Comparison of ENCODE assay signal across 8 mouse cellular contexts in genomic region chr10:11361985-11362692, GRCm38 (mm10). TPM values are rescaled to one million over a fixed set of nuclear protein-coding genes. Genes with fewer than 3 reads are reported as not detected.
A peak's percentile ranks its signal among the peaks of the same experiment; 100 is the strongest.
DNase-seq lines count a peak whose midpoint lies in the region; ATAC-seq and TF ChIP-seq lines count a peak whose summit lies in the region.
"Had no signal": no experiment of that assay in that cellular context is flagged by ENCODE, and none has a peak within 500 bp of the region (broad histone marks: within the 10 kb centered on the region; RNA-seq: fewer than 3 reads in every experiment).

No protein-coding gene starts in this region.

- no peak overlapping the region for H3K27ac ChIP-seq in layer of hippocampus, adult 2 months
- no peak overlapping the region for H3K27ac ChIP-seq in ES-Bruce4 (ENCODE audit: insufficient read depth, low read length)
- no peak overlapping the region for H3K27ac ChIP-seq in midbrain, embryonic 12.5 days (replicated peaks)
- H3K27ac ChIP-seq: lung, embryonic 15.5 days had no signal

- peaks cover 11% of the 10 kb centered on the region for H3K9me3 ChIP-seq in ES-Bruce4 (replicated peaks; ENCODE audit: control insufficient read depth, insufficient read depth, low read length, poor library complexity, severe bottlenecking)
- H3K9me3 ChIP-seq in midbrain, embryonic 12.5 days, result no peaks in the 10 kb centered on the region
- H3K9me3 ChIP-seq: lung, embryonic 15.5 days had no signal

- no peak overlapping the region for H3K9ac ChIP-seq in ES-Bruce4 (ENCODE audit: low read depth, poor library complexity, severe bottlenecking)
- H3K9ac ChIP-seq in midbrain, embryonic 12.5 days (replicated peaks), result no peak overlapping the region
- H3K9ac ChIP-seq: lung, embryonic 15.5 days had no signal

- no peak overlapping the region for H3K4me2 ChIP-seq in midbrain, embryonic 12.5 days (replicated peaks)
- H3K4me2 ChIP-seq: lung, embryonic 15.5 days had no signal

- ATAC-seq in midbrain, embryonic 12.5 days (ENCODE audit: low FRiP score, low read depth), result peak; percentile 58; the same call in 1 of the 2 replicates

- no peak overlapping the region for H3K4me3 ChIP-seq in layer of hippocampus, adult 2 months
- H3K4me3 ChIP-seq in ES-Bruce4 (ENCODE audit: low read depth, low read length), result no peak overlapping the region
- H3K4me3 ChIP-seq in midbrain, embryonic 12.5 days, result no peak overlapping the region
- H3K4me3 ChIP-seq: lung, embryonic 15.5 days had no signal

- TF ChIP-seq POLR2A in ES-Bruce4 (IDR thresholded peaks at IDR 0.05; ENCODE audit: insufficient read depth, low read length), result no peak

- no peak for TF ChIP-seq EP300 in ES-Bruce4 (IDR thresholded peaks at IDR 0.05; ENCODE audit: insufficient read depth, low read depth, low read length)

- DNase-seq in layer of hippocampus, adult 2 months (ENCODE audit: low spot score in 2 of 2), result peak in 1 of 2 experiments; percentile 56
- DNase-seq in layer of hippocampus, postnatal 36 days, result no peak
- DNase-seq in R1 (ENCODE audit: low read depth, low spot score), result peak; percentile 67
- DNase-seq in forelimb bud, embryonic 11.5 days (ENCODE audit: low read depth, low spot score), result peak; percentile 48
- no peak for DNase-seq in frontal cortex, postnatal 14 days (ENCODE audit: low spot score in 2 of 2)

- no peaks in the 10 kb centered on the region for H3K36me3 ChIP-seq in ES-Bruce4 (ENCODE audit: control insufficient read depth, insufficient read depth, low read length, poor library complexity, severe bottlenecking)
- no peaks in the 10 kb centered on the region for H3K36me3 ChIP-seq in midbrain, embryonic 12.5 days
- H3K36me3 ChIP-seq: lung, embryonic 15.5 days had no signal

- no peaks in the 10 kb centered on the region for H3K4me1 ChIP-seq in ES-Bruce4 (ENCODE audit: control insufficient read depth, insufficient read depth, low read length)
- H3K4me1 ChIP-seq in midbrain, embryonic 12.5 days, result no peaks in the 10 kb centered on the region
- H3K4me1 ChIP-seq: lung, embryonic 15.5 days had no signal

- 57% methylated on average over 5 of the region's 5 CpGs for WGBS in midbrain, embryonic 12.5 days

- TF ChIP-seq CTCF in layer of hippocampus, adult 2 months (conservative IDR thresholded peaks at IDR 0.05), result peak; percentile 84
- TF ChIP-seq CTCF in ES-Bruce4 (IDR thresholded peaks at IDR 0.05; ENCODE audit: low read depth, low read length), result peak; percentile 22

- no peaks in the 10 kb centered on the region for H3K27me3 ChIP-seq in ES-Bruce4 (ENCODE audit: control insufficient read depth, insufficient read depth, low read length, poor library complexity, severe bottlenecking)
- H3K27me3 ChIP-seq in midbrain, embryonic 12.5 days, result no peaks in the 10 kb centered on the region
- H3K27me3 ChIP-seq: lung, embryonic 15.5 days had no signal

RNA-seq across cellular contexts. Expression of gene Epm2a, which starts 18.9 kb away (rescaled TPM):
- total RNA-seq in layer of hippocampus, adult 2 months (2021), result 10 to 100 TPM; 30.9 to 34.2 TPM
- total RNA-seq in layer of hippocampus, postnatal 36 days (2021), result 10 to 100 TPM; 26.0 to 26.8 TPM
- 1.8 TPM in 2 replicates for polyA plus RNA-seq in ES-Bruce4 (2011; ENCODE audit: insufficient read depth, insufficient read length, low read depth, missing spikeins)
- polyA plus RNA-seq in midbrain, embryonic 12.5 days (2016; fragmentation: Nextera tagmentation; extraction: Ambion mirVana), result 1.6 and 2.5 TPM in 2 replicates

Comparison
In these comparisons a context has a peak if more than half of its experiments do, and no peak if none do; other contexts are left out.
1. DNase-seq: peak in R1 (single experiment) and forelimb bud, embryonic 11.5 days (single experiment); none in layer of hippocampus, postnatal 36 days (0 of 2) and frontal cortex, postnatal 14 days (0 of 2).